Mouse (Mus musculus): ENCODE data around the gene Popdc3. TPM values are rescaled to one million over a fixed set of nuclear protein-coding genes. Genes with fewer than 3 reads are reported as not detected.
"Not testable (repeated sequence)": the region's sequence is repeated elsewhere in the genome, so short reads cannot be mapped to it uniquely, and the experiment has no call there.

Popdc3 gene
- total RNA-seq (2021) = 10 to 100 TPM; 25.3 to 26.7 TPM

- DNase-seq (ENCODE audit: low spot score); intact Hi-C loops (cut with DNase I): not testable (repeated sequence)
Observed at GRCm38 (mm10) chr10:45177798-45178197, at the start of gene Popdc3. TSS of gene Popdc3 (plus strand) at chr10:45178098.

- no peak for DNase-seq (ENCODE audit: low spot score)
- intact Hi-C loops (cut with DNase I) = loop anchor here (5.0 kb wide), 1 partner anchor 62 kb away; the partner anchor contains the start of gene Prep
Observed at GRCm38 (mm10) chr10:45129105-45129504, 48.8 kb upstream of the Popdc3 start.

GRCm38 (mm10) chr10:45130004-45130403 lies 47.9 kb upstream of the Popdc3 start:
- intact Hi-C loops (cut with DNase I) = loop anchor here (5.0 kb wide), 1 partner anchor 33 kb away; no protein-coding TSS in a partner anchor
- DNase-seq (ENCODE audit: low spot score) = no peak

- intact Hi-C loops (cut with DNase I) = loop anchor here (5.0 kb wide), 1 partner anchor 35 kb away; no protein-coding TSS in a partner anchor
- no peak for DNase-seq (ENCODE audit: low spot score)
Observed at GRCm38 (mm10) chr10:45132371-45132770, 45.5 kb upstream of the Popdc3 start.

GRCm38 (mm10) chr10:45136806-45137205 lies 41.1 kb upstream of the Popdc3 start:
- no peak for DNase-seq (ENCODE audit: low spot score)
- intact Hi-C loops (cut with DNase I) = no loop called here

GRCm38 (mm10) chr10:45139910-45140309 lies 38.0 kb upstream of the Popdc3 start:
- intact Hi-C loops (cut with DNase I) = no loop called here
- DNase-seq (ENCODE audit: low spot score) = no peak

GRCm38 (mm10) chr10:45140474-45141212 lies 37.3 kb upstream of the Popdc3 start:
- intact Hi-C loops (cut with DNase I) = no loop called here

GRCm38 (mm10) chr10:45142359-45142758 lies 35.5 kb upstream of the Popdc3 start:
- intact Hi-C loops (cut with DNase I) = no loop called here
- DNase-seq (ENCODE audit: low spot score) = no peak

More at GRCm38 (mm10) chr10:45140474-45141212, 37.3 kb upstream of the Popdc3 start:
- DNase-seq (ENCODE audit: low spot score) = no peak

- DNase-seq (ENCODE audit: low spot score) = no peak
- intact Hi-C loops (cut with DNase I) = no loop called here
Observed at GRCm38 (mm10) chr10:45144038-45144817, 33.7 kb upstream of the Popdc3 start.

- intact Hi-C loops (cut with DNase I) = no loop called here
- no peak for DNase-seq (ENCODE audit: low spot score)
Observed at GRCm38 (mm10) chr10:45146821-45147220, 31.1 kb upstream of the Popdc3 start.

GRCm38 (mm10) chr10:45151137-45151536 lies 26.8 kb upstream of the Popdc3 start:
- no peak for DNase-seq (ENCODE audit: low spot score)
- intact Hi-C loops (cut with DNase I) = no loop called here

- intact Hi-C loops (cut with DNase I) = no loop called here
- no peak for DNase-seq (ENCODE audit: low spot score)
Observed at GRCm38 (mm10) chr10:45151771-45152692, 25.9 kb upstream of the Popdc3 start.

GRCm38 (mm10) chr10:45154557-45155060 lies 23.3 kb upstream of the Popdc3 start:
- intact Hi-C loops (cut with DNase I) = no loop called here

GRCm38 (mm10) chr10:45165851-45166250 lies 12.0 kb upstream of the Popdc3 start:
- no peak for DNase-seq (ENCODE audit: low spot score)
- intact Hi-C loops (cut with DNase I) = no loop called here

More at GRCm38 (mm10) chr10:45154557-45155060, 23.3 kb upstream of the Popdc3 start:
- DNase-seq (ENCODE audit: low spot score) = no peak

- intact Hi-C loops (cut with DNase I) = no loop called here
Observed at GRCm38 (mm10) chr10:45173927-45174326, 4.0 kb upstream of the Popdc3 start.

GRCm38 (mm10) chr10:45174345-45174744 lies 3.6 kb upstream of the Popdc3 start:
- DNase-seq (ENCODE audit: low spot score) = no peak
- intact Hi-C loops (cut with DNase I) = no loop called here

More at GRCm38 (mm10) chr10:45173927-45174326, 4.0 kb upstream of the Popdc3 start:
- no peak for DNase-seq (ENCODE audit: low spot score)

- DNase-seq (ENCODE audit: low spot score) = no peak
- intact Hi-C loops (cut with DNase I) = no loop called here
Observed at GRCm38 (mm10) chr10:45180677-45181326, 2.9 kb downstream of the Popdc3 start.

- no peak for DNase-seq (ENCODE audit: low spot score)
- intact Hi-C loops (cut with DNase I) = no loop called here
Observed at GRCm38 (mm10) chr10:45181344-45181743, 3.4 kb downstream of the Popdc3 start.

GRCm38 (mm10) chr10:45185457-45185856 lies 7.6 kb downstream of the Popdc3 start:
- no peak for DNase-seq (ENCODE audit: low spot score)
- intact Hi-C loops (cut with DNase I) = no loop called here

Data from heart, postnatal 25 days (tissue).